Mouse (Mus musculus) lung, embryonic 14.5 days (tissue): ENCODE measurements around the gene Gtf2b. TPM values are rescaled to one million over a fixed set of nuclear protein-coding genes. Genes with fewer than 3 reads are reported as not detected.

ENCODE experiments used
- ATAC-seq: fragments of 200-750 bp; cut with Nextera tagmentation; 2 replicates; pipeline ENCODE4 v1.8.0; 2017; ENCODE audit warnings: mild to moderate bottlenecking, moderate TSS enrichment, moderate library complexity; ENCODE audit not compliant: insufficient read depth
- DNase-seq: peaks from one replicate; pipeline ENCODE4 v3.0.0-alpha.2; 2015
- H3K27ac ChIP-seq: fragments of 300-500 bp; sonication (generic); 2 replicates; pipeline ENCODE4 v1.5.1; 2014; ENCODE audit warnings: low read depth, mild to moderate bottlenecking, moderate library complexity
- H3K27me3 ChIP-seq: fragments of 300-500 bp; sonication (generic); 2 replicates; pipeline ENCODE4 v1.6.1; 2014; ENCODE audit warnings: low read length, control low read depth; ENCODE audit not compliant: insufficient read depth
- H3K36me3 ChIP-seq: fragments of 300-500 bp; sonication (generic); 2 replicates; pipeline ENCODE4 v1.6.1; 2014; ENCODE audit warnings: control low read depth; ENCODE audit not compliant: insufficient read depth
- H3K4me1 ChIP-seq: fragments of 300-500 bp; sonication (generic); 2 replicates; pipeline ENCODE4 v1.6.1; 2014; ENCODE audit warnings: antibody characterized with exemption, control low read depth; ENCODE audit not compliant: insufficient read depth
- H3K4me2 ChIP-seq: fragments of 300-500 bp; sonication (generic); 2 replicates; pipeline ENCODE4 v1.6.1; 2014; ENCODE audit warnings: mild to moderate bottlenecking
- H3K4me3 ChIP-seq: fragments of 300-500 bp; sonication (generic); 2 replicates; pipeline ENCODE4 v1.5.1; 2014; ENCODE audit warnings: low read depth, low read length
- H3K9ac ChIP-seq: fragments of 300-500 bp; sonication (generic); 2 replicates; pipeline ENCODE4 v1.6.1; 2014
- H3K9me3 ChIP-seq: fragments of 300-500 bp; sonication (generic); 2 replicates; pipeline ENCODE4 v1.6.1; 2016; ENCODE audit warnings: low read depth, low read length, control low read depth
- CTCF ChIP-seq: IDR thresholded peaks from 2 replicates; pipeline ENCODE4 v1.5.1; 2016; ENCODE audit warnings: antibody characterized with exemption, low read depth
- WGBS: fragments of 180-500 bp; shearing (Covaris S2); extraction: QIAGEN DNeasy Blood & Tissue Kit; methylation state at CpG from one replicate; pipeline ENCODE4 v1.1.7; 2014; 5-methylcytosine and 5-hydroxymethylcytosine counted together
- polyA plus RNA-seq: library from polyadenylated mRNA; unstranded; fragments of >200 nt; fragmentation: Nextera tagmentation; extraction: Ambion mirVana; gene quantifications from 2 replicates; pipeline ENCODE4 v1.2.1, GENCODE M21; 2014

Gtf2b gene
- polyA plus RNA-seq, 1 experiment from 2014 or later, result 85.3 TPM

GRCm38 (mm10) chr3:142817506-142817905 lies 52.7 kb downstream of the Gtf2b start:
- peaks cover 25% of the 10 kb centered on the region for H3K36me3 ChIP-seq
- no peak overlapping the region for H3K4me3 ChIP-seq
- DNase-seq, result peak; percentile 14
- no peaks in the 10 kb centered on the region for H3K27me3 ChIP-seq
- ATAC-seq, result no peak
- no peak overlapping the region for H3K27ac ChIP-seq
- H3K4me1 ChIP-seq, result no peaks in the 10 kb centered on the region
- no peaks in the 10 kb centered on the region for H3K9me3 ChIP-seq
- H3K4me2 ChIP-seq, result no peak overlapping the region
- no peak overlapping the region for H3K9ac ChIP-seq
- no peak for TF ChIP-seq CTCF
- 81% methylated on average over 3 of the region's 3 CpGs for WGBS

GRCm38 (mm10) chr3:142823606-142824005 lies 58.8 kb downstream of the Gtf2b start:
- no peak overlapping the region for H3K9ac ChIP-seq
- no peaks in the 10 kb centered on the region for H3K27me3 ChIP-seq
- no peak for TF ChIP-seq CTCF
- ATAC-seq, result no peak
- H3K4me1 ChIP-seq, result no peaks in the 10 kb centered on the region
- no peaks in the 10 kb centered on the region for H3K9me3 ChIP-seq
- peaks cover 46% of the 10 kb centered on the region for H3K36me3 ChIP-seq
- no peak overlapping the region for H3K4me3 ChIP-seq
- no peak for DNase-seq
- no peak overlapping the region for H3K27ac ChIP-seq
- H3K4me2 ChIP-seq, result no peak overlapping the region
- WGBS, result 87% methylated on average over 1 of the region's 1 CpGs

GRCm38 (mm10) chr3:142826449-142827146 lies 61.8 kb downstream of the Gtf2b start:
- H3K4me1 ChIP-seq, result no peaks in the 10 kb centered on the region
- H3K36me3 ChIP-seq, result peaks cover 43% of the 10 kb centered on the region
- no peak overlapping the region for H3K4me2 ChIP-seq
- H3K9me3 ChIP-seq, result no peaks in the 10 kb centered on the region
- 77% methylated on average over 4 of the region's 4 CpGs for WGBS
- H3K9ac ChIP-seq, result no peak overlapping the region
- peak; percentile 46 for DNase-seq
- H3K4me3 ChIP-seq, result no peak overlapping the region
- no peak overlapping the region for H3K27ac ChIP-seq
- ATAC-seq, result peak; percentile 54; the same call in 1 of the 2 replicates
- no peaks in the 10 kb centered on the region for H3K27me3 ChIP-seq
- no peak for TF ChIP-seq CTCF

- no peak overlapping the region for H3K4me3 ChIP-seq
- H3K9ac ChIP-seq, result no peak overlapping the region
- DNase-seq, result no peak
- H3K4me1 ChIP-seq, result no peaks in the 10 kb centered on the region
- TF ChIP-seq CTCF, result no peak
- H3K4me2 ChIP-seq, result no peak overlapping the region
- H3K36me3 ChIP-seq, result peaks cover 22% of the 10 kb centered on the region
- H3K27me3 ChIP-seq, result no peaks in the 10 kb centered on the region
- ATAC-seq, result no peak
- 91% methylated on average over 3 of the region's 3 CpGs for WGBS
- no peak overlapping the region for H3K27ac ChIP-seq
- H3K9me3 ChIP-seq, result no peaks in the 10 kb centered on the region
Measured at GRCm38 (mm10) chr3:142832910-142833309, 68.1 kb downstream of the Gtf2b start.

Other genes with a start within 250 kb of the Gtf2b start
- gene Gbp7, start 234.7 kb upstream of the Gtf2b start, polyA plus RNA-seq, result 3.2 and 3.6 TPM in 2 replicates
- 1.3 and 1.6 TPM in 2 replicates for gene Gbp3, start 205.0 kb upstream of the Gtf2b start, polyA plus RNA-seq
- not detected in 2 replicates for gene Gbp2b, start 170.2 kb upstream of the Gtf2b start, polyA plus RNA-seq
- 1.8 and 2.8 TPM in 2 replicates for gene Gbp2, start 144.4 kb upstream of the Gtf2b start, polyA plus RNA-seq
- gene Kyat3, start 64.0 kb upstream of the Gtf2b start, polyA plus RNA-seq, result 17.6 and 17.8 TPM in 2 replicates
- 50.3 and 56.8 TPM in 2 replicates for gene Pkn2, start 117.0 kb downstream of the Gtf2b start, polyA plus RNA-seq